Mouse (Mus musculus) limb, embryonic 10.5 days (tissue): ENCODE measurements around the gene Mrps24. TPM values are rescaled to one million over a fixed set of nuclear protein-coding genes. Genes with fewer than 3 reads are reported as not detected.

Experiments
- DNase-seq: peaks from one replicate; pipeline ENCODE4 v3.0.0-alpha.2; 2017; ENCODE audit warnings: low spot score
- H3K27ac ChIP-seq: fragments of 300-500 bp; sonication (generic); 2 replicates; pipeline ENCODE4 v1.5.1; 2016; ENCODE audit warnings: mild to moderate bottlenecking
- H3K27me3 ChIP-seq: fragments of 300-500 bp; sonication (generic); 2 replicates; pipeline ENCODE4 v1.6.1; 2016; ENCODE audit warnings: low read depth, mild to moderate bottlenecking; ENCODE audit not compliant: poor library complexity, severe bottlenecking
- H3K36me3 ChIP-seq: fragments of 300-500 bp; sonication (generic); 2 replicates; pipeline ENCODE4 v1.6.1; 2016; ENCODE audit warnings: mild to moderate bottlenecking, moderate library complexity
- H3K4me1 ChIP-seq: fragments of 300-500 bp; sonication (generic); 2 replicates; pipeline ENCODE4 v1.6.1; 2016
- H3K4me3 ChIP-seq: fragments of 300-500 bp; sonication (generic); 2 replicates; pipeline ENCODE4 v1.5.1; 2016; ENCODE audit warnings: mild to moderate bottlenecking, moderate library complexity
- H3K9me3 ChIP-seq: fragments of 300-500 bp; sonication (generic); replicated peaks from 2 replicates; pipeline ENCODE4 v1.6.1; 2016; ENCODE audit warnings: mild to moderate bottlenecking
- WGBS: fragments of 180-500 bp; shearing (Covaris S2); methylation state at CpG from one replicate; pipeline ENCODE4 v1.1.7; 2016; 5-methylcytosine and 5-hydroxymethylcytosine counted together
- polyA plus RNA-seq: library from polyadenylated mRNA; unstranded; fragments of >200 nt; fragmentation: Nextera tagmentation; extraction: Ambion mirVana; gene quantifications from 2 replicates; pipeline ENCODE4 v1.2.1, GENCODE M21; 2016

Mrps24 gene
- polyA plus RNA-seq, 1 experiment from 2014 or later = 155 TPM

DNA sequence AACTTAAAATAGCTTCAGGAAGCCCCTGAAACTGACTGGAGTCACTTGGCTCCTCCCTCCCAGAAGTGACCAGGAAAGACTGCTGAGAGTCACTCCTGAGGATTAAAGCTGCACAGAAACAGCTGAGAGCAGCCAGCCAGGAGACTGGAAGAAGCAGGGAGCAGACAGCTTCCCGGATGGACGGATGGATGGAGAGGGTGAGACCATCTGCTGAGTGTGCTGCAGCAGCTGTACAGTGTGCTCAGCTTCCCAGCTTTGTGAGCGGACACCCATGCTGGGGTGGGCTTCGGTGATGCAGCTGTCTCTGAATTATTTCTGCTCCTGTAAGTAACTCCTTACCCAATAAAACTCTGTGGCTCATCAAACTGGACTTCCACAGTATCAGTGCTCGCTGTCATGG lies 16.9 kb upstream of the Mrps24 start:
- WGBS = 85% methylated on average over 5 of the region's 5 CpGs
- DNase-seq = no peak

DNA sequence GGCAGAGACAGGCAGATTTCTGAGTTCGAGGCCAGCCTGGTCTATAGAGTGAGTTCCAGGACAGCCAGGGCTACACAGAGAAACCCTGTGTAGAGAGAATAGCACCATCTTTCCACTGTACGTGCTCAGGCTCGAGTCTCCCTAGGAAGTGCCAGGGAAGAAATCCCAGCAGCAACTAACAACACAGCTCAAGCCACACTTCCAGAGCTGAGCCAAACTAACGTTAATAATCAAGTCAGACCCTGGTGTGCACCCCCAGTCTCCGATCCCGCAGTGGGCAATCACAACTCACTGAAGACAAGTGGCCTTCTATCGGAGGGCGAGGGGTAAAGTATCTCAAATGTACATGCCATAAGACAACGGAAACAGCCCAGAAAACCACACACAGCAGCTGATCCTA lies 14.1 kb upstream of the Mrps24 start:
- peak; percentile 23 for DNase-seq
- Histone ChIP-seq H3K4me3 (no peak overlapping the region), H3K27me3 (no peaks in the 10 kb centered on the region), H3K36me3 (peaks cover under 1% of the 10 kb centered on the region; the same call in 1 of the 2 replicates), H3K27ac (no peak overlapping the region), H3K9me3 (no peaks in the 10 kb centered on the region), H3K4me1 (peaks cover 22% of the 10 kb centered on the region)
- 95% methylated on average over 9 of the region's 9 CpGs for WGBS

More for the DNA sequence above, 16.9 kb upstream of the Mrps24 start:
- no peaks in the 10 kb centered on the region for H3K9me3 ChIP-seq
- H3K4me3 ChIP-seq = no peak overlapping the region
- H3K27ac ChIP-seq = no peak overlapping the region
- no peaks in the 10 kb centered on the region for H3K27me3 ChIP-seq
- H3K36me3 ChIP-seq = no peaks in the 10 kb centered on the region
- peaks cover 31% of the 10 kb centered on the region for H3K4me1 ChIP-seq

DNA sequence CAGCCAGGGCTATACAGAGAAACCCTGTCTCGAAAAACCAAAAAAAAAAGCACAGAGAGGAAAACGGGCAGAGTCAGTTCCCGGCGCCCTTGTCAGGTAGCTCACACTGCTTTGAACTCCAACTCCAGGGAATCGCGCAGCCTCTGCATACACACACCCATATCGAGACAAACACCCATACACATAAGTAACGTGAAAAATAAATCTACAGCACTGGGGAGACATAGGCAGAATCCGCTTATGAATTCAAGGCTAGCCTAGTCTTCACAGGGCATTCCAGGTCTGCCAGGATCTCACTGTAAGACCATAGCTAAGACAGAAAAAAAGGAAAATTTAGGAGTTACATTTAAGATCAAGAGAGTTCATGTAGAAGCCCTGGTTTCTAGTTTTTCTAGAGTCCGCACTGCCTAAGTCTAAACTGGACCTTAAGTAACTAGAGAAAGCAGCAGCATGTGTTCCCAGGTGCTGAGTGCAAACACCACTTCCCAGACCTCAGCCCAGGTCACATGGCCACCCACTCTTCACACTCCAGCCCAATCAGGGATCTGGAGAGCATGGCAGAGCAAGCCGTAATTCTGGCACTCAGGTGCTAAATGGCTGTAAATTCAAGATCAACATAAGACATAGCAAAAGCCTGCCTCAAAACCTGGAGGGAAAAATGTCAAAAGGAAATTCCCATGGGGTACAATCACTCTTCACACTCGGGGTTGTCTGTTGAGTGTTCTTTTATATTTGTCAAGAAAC lies 3.3 kb upstream of the Mrps24 start:
- WGBS = 90% methylated on average over 12 of the region's 12 CpGs
- no peaks in the 10 kb centered on the region for H3K4me1 ChIP-seq
- H3K4me3 ChIP-seq = no peak overlapping the region
- no peak overlapping the region for H3K27ac ChIP-seq
- no peak for DNase-seq
- H3K36me3 ChIP-seq = peaks cover 52% of the 10 kb centered on the region
- no peaks in the 10 kb centered on the region for H3K9me3 ChIP-seq
- H3K27me3 ChIP-seq = no peaks in the 10 kb centered on the region

DNA sequence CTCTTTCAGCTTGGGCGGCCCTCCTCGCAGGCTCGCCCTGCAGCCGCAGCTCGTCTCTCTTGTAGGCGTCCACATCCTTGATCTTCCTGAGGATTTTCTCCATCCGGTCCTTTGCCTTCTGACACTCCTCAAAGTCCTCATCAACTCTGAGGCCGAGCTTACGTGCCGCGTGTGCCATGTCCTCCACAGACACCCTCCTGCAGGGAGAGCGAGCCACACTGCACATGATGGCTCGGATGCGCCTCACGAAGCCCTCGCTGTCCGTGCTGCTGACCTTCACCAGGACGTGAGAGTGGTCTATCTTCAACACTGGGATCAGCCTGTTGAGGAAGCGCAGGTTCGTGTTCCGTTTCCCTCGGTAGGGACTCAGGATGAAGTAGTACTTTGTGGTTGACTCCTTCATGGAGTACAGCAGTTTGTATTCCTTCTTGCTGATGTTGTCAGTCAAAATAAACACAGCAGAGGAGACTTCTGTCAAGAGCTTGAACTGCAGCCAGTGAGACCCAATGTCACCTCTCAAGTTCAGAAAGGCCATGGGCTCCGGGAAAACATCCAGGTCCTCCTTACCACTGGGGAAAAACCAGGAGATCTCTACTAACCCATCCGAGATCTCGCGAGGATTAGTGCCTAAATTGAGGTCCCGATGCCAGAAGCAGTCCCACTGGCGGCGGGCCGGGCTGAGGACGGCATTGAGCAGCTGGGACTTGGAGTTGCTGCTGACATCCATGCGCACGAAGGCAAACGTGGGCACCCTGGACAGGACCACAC lies 1.6 kb upstream of the Mrps24 start:
- WGBS = 94% methylated on average over 34 of the region's 34 CpGs
- Histone ChIP-seq H3K27ac (no peak overlapping the region), H3K36me3 (peaks cover 47% of the 10 kb centered on the region), H3K27me3 (no peaks in the 10 kb centered on the region), H3K4me3 (no peak overlapping the region), H3K4me1 (no peaks in the 10 kb centered on the region), H3K9me3 (no peaks in the 10 kb centered on the region)
- DNase-seq = peak; percentile 25

DNA sequence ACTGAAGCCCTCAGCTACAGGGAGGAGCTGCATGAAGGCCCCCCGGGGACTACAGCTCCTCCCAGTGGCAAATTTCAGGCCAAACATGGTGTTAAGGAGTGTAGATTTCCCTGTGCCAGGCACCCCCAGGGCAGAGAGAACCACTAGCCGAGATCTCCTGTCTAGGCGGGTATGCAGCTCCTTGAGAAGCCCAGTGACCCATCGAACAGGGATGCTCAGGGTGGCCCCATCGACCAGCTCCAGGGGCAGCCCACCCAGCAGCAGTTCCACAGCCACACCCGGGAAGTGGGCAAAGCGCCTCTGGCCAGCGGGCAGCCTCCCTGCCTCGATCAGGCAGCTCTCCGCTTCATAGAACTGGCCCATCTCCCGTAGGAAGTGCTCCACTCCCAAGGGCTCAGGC lies 766 bp upstream of the Mrps24 start:
- no peak overlapping the region for H3K4me3 ChIP-seq
- peak; percentile 20 for DNase-seq
- H3K9me3 ChIP-seq = no peaks in the 10 kb centered on the region
- no peaks in the 10 kb centered on the region for H3K27me3 ChIP-seq
- 88% methylated on average over 11 of the region's 11 CpGs for WGBS
- H3K4me1 ChIP-seq = no peaks in the 10 kb centered on the region
- H3K36me3 ChIP-seq = peaks cover 41% of the 10 kb centered on the region
- no peak overlapping the region for H3K27ac ChIP-seq

DNA sequence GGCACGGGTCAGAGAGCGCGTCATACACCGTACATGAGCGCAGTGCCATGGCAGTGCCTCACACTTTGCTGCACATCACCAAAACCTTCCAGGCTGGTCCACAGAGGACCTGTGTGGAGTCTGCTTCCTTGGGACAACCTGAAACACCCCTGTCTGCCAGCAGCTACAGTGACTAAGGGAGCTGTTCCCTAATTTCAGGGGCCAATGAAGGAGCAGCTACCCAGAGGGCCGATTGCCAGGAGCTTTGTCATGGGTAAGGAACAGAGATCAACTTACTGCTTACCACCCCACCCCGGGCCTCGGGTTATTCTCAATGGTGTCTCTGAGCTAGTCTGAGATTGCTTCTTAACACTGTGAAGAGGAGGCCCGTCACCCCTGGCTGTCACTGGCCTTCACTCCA lies 301 bp downstream of the Mrps24 start:
- peak; percentile 21 for DNase-seq
- Histone ChIP-seq H3K27ac (no peak overlapping the region), H3K9me3 (no peaks in the 10 kb centered on the region), H3K36me3 (peaks cover 41% of the 10 kb centered on the region), H3K4me1 (no peaks in the 10 kb centered on the region), H3K4me3 (no peak overlapping the region), H3K27me3 (no peaks in the 10 kb centered on the region)
- WGBS = 91% methylated on average over 9 of the region's 9 CpGs

DNA sequence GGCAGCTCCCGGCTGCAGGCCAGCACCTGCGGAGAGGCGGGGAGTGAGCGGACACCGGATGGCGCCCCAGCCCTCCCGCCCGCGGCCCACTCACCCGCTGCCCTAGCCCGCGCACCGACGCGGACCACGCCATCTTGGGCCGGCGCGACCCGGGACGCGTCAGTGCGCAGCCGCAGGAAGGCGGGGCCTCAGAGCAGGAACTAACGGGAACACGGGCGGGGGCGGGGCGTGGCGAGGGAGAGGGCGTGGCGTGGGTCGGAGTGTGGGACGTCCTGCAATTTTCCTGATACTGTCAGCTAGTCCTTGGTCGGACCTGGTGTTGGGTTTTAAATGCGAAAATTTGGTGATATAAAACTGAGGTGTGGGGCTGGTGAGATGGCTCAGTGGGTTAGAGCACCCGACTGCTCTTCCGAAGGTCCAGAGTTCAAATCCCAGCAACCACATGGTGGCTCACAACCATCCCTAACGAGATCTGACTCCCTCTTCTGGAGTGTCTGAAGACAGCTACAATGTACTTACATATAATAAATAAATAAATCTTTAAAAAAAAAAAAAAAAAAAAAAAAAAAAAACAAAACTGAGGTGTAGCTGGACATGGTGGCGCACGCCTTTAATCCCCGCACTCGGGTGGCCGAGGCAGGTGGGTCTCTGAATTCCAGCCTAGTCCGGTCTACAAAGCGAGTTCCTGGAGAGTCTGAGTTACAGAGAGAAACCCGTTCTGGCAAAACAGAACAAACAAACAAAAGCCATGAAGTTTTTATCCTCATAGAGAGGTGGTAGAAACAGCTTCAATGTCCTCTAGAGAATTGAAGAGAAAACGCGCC lies 7.7 kb downstream of the Mrps24 start:
- Histone ChIP-seq H3K27me3 (no peaks in the 10 kb centered on the region), H3K4me1 (peaks cover 16% of the 10 kb centered on the region), H3K36me3 (peaks cover 28% of the 10 kb centered on the region), H3K27ac (peak overlapping the region; percentile 94), H3K4me3 (peak overlapping the region; percentile 92), H3K9me3 (no peaks in the 10 kb centered on the region)
- WGBS = 18% methylated on average over 50 of the region's 50 CpGs
- peak; percentile 99 for DNase-seq

DNA sequence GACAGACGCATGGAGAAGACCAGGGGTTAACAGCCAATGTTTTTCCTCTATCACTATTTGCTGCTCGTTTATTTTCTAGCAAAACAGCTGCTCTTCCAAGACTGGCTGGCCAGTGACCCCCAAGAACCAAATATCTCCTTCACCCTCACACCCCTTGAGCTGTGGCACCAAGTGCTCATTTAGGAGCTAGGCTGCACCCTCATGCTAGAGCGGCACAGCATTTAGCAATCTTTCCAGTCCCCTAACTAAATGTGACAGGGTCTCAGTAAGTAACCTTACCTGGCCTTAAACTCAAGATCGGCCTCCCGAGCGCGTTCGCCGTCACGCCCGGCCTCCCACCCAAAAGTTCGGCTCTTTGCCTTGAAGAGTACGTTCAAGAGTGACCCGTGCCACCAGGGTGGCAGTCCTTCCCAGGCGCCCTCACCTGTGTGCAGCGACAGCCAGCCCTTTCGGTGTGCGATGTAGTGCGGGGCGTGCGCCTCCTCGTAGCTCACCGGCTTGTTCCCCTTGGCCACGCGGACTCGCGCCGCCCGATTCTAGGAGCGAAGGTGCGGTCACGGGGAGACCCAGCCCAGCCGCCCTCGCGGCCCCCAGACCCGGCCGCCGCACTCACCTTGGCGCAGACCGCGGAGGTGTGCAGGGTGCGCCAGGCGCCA lies 8.5 kb downstream of the Mrps24 start:
- H3K27me3 ChIP-seq = no peaks in the 10 kb centered on the region
- H3K9me3 ChIP-seq = no peaks in the 10 kb centered on the region
- H3K27ac ChIP-seq = peak overlapping the region; percentile 94
- H3K36me3 ChIP-seq = peaks cover 31% of the 10 kb centered on the region
- DNase-seq = no peak
- H3K4me3 ChIP-seq = peak overlapping the region; percentile 92
- peaks cover 16% of the 10 kb centered on the region for H3K4me1 ChIP-seq
- 2% methylated on average over 43 of the region's 43 CpGs for WGBS

DNA sequence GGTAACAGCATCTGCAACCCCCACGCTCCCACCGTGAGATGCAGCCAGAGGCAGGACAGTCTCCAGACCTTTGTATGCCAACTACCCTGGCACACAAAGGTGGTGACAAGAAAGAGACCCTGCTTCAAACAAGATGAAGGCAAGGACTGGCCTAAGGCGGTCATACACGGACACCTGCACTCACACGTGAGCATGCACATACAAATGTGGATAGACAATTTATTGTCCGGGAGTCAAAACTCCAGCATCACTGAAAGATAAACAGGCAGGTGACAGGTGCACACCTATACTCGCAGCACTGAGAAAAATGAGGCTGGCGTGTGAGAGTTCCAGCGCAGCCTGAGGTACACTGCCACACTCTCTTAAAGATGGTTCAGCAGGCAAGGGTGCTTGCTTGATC lies 9.5 kb downstream of the Mrps24 start:
- peaks cover 16% of the 10 kb centered on the region for H3K4me1 ChIP-seq
- H3K27ac ChIP-seq = no peak overlapping the region
- DNase-seq = no peak
- no peaks in the 10 kb centered on the region for H3K27me3 ChIP-seq
- H3K36me3 ChIP-seq = peaks cover 31% of the 10 kb centered on the region
- 96% methylated on average over 9 of the region's 9 CpGs for WGBS
- H3K4me3 ChIP-seq = peak overlapping the region; percentile 92
- H3K9me3 ChIP-seq = no peaks in the 10 kb centered on the region

DNA sequence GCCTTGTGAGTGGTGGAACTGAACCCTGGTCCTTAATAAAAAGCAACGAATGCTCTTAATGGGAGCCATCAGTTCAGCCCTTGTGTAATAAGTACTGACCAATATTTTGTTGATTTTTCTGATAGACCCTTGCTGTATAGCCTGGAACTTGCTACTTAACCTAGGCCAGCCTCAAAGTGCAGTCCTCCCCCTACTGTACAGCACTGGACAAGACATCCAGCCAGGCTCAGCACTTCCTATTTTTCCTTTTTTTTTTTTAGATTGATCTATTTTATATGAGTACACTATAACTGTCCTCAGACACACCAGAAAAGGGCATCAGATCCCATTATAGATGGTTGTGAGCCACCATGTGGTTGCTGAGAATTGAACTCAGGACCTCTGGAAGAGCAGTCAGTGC lies 12.1 kb downstream of the Mrps24 start:
- 92% methylated on average over 1 of the region's 1 CpGs for WGBS
- Histone ChIP-seq H3K27me3 (no peaks in the 10 kb centered on the region), H3K4me1 (peaks cover 16% of the 10 kb centered on the region), H3K36me3 (peaks cover 31% of the 10 kb centered on the region), H3K27ac (no peak overlapping the region), H3K4me3 (no peak overlapping the region), H3K9me3 (no peaks in the 10 kb centered on the region)
- DNase-seq = no peak

DNA sequence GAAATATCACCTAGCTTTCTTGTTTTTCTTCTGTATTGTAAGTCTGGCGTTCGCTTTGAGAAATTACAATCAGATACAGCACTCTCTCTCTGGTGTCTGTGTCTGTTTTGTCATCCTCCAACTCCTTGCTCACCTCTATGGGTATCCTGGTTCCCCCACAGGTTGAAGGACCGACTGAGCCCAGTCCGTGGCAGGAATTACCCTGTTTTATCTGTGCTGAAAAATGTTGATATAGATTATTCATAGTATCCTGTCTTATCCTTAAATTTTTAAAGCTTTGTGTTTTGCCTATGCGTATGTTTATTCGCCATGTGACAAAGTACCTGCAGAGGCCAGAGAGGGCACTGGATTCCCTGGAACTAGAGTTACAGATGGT lies 12.5 kb downstream of the Mrps24 start:
- Histone ChIP-seq H3K36me3 (peaks cover 31% of the 10 kb centered on the region), H3K27ac (no peak overlapping the region), H3K4me1 (peaks cover 16% of the 10 kb centered on the region), H3K27me3 (no peaks in the 10 kb centered on the region), H3K4me3 (no peak overlapping the region), H3K9me3 (no peaks in the 10 kb centered on the region)
- no peak for DNase-seq
- 94% methylated on average over 6 of the region's 6 CpGs for WGBS

DNA sequence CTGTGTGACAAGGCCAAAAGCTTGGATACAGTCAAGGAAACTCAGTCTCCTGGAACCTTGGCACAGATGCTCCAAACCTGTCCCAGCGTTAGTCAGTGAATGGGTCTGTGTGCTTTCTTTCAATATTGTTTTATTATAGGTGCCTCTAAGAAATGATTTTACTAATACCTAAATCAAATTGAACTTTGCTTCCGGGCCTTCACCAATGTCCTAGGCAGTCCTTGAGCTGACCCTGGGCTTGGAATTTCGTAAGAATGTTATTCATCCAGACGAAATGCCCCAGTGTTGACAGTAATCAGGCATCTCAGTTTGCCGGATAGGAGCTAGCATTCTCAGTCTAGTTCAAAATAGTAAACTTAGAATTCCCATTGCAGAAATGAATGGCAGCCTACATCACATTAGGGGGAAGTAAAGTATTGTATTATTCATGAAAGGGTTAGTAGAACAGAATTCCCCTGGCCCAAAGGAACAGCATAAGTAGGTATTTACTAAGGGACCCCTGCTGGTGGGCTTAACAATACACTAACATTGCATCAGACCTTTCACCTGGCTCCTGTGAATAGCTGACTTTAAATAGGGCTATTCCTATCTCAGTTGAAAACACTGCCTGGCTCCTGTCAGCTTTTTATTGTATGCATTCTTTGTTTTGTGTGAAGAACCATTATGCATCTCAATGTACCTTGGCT lies 13.1 kb downstream of the Mrps24 start:
- Histone ChIP-seq H3K4me3 (no peak overlapping the region), H3K4me1 (peaks cover 16% of the 10 kb centered on the region), H3K36me3 (peaks cover 31% of the 10 kb centered on the region), H3K27me3 (no peaks in the 10 kb centered on the region), H3K27ac (no peak overlapping the region), H3K9me3 (no peaks in the 10 kb centered on the region)
- no peak for DNase-seq
- WGBS = 83% methylated on average over 5 of the region's 5 CpGs
